Mouse (Mus musculus): ENCODE data around the gene Stx5a. TPM values are rescaled to one million over a fixed set of nuclear protein-coding genes. Genes with fewer than 3 reads are reported as not detected.
A peak's percentile ranks its signal among the peaks of the same experiment; 100 is the strongest.

Gene Stx5a
- polyA plus RNA-seq (2014; fragmentation: Nextera tagmentation; extraction: Ambion mirVana), result 97.6 and 103 TPM in 2 replicates

DNA sequence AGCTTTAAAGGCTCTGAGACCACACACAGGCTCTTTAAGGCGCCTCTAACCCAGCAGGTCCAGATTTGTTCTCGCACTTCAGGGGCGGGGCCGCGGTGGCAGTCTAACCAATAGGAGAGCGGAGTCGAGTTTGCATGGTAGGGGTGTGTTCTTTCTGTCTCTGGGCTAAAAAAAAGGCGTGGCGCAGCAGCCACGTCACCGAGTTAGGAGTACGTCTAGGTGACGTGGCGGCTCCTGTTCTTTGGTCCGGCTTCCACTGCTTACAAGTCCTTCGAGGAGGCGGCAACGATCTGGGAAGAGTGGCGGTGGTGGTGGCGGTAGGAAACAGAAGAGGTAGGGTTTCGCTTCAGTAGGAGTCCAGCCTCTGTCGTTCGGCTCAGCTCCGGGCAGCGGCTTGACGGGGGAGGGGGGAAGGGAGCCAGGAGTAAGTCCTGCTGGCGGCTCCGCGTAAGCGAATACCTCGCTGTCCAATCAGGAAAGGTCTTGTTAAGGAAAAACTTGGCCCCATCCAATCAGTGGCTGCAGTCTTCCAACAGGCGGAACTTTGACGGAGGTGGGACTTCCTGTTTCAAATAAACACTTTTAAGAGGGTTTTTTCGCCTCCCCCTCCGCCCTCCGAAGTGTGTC lies at the start of gene Stx5a:
Stx5a (plus strand) TSS at position 171 of the 627 bp plus-strand sequence.
- DNase-seq (ENCODE audit: low spot score), result peak; percentile 96
- H3K36me3 ChIP-seq (ENCODE audit: control insufficient read depth, insufficient read depth, low read length), result peaks cover 4% of the 10 kb centered on the region
- peak within 1 kb of the TSS; percentile 78 for H3K4me3 ChIP-seq (ENCODE audit: low read depth, low read length)
- peak within 1 kb of the TSS; percentile 96 for H3K4me2 ChIP-seq (ENCODE audit: low read depth)
- peak; percentile 97 for ATAC-seq (ENCODE audit: insufficient read depth, low FRiP score, low TSS enrichment)
- no peaks in the 10 kb centered on the region for H3K9me3 ChIP-seq (ENCODE audit: control insufficient read depth, low read length)
- peak within 1 kb of the TSS; percentile 86 for H3K27ac ChIP-seq (ENCODE audit: low read depth, low read length)
- no peaks in the 10 kb centered on the region for H3K27me3 ChIP-seq (ENCODE audit: control insufficient read depth, insufficient read depth, low read length)
- H3K9ac ChIP-seq (ENCODE audit: low read length), result peak within 1 kb of the TSS; percentile 85
- whole genome bisulfite sequencing, result 0% methylated on average over 36 of the region's 36 CpGs
- H3K4me1 ChIP-seq (ENCODE audit: control insufficient read depth, insufficient read depth, low read length), result peaks cover 13% of the 10 kb centered on the region; the same call in 1 of the 2 replicates

DNA sequence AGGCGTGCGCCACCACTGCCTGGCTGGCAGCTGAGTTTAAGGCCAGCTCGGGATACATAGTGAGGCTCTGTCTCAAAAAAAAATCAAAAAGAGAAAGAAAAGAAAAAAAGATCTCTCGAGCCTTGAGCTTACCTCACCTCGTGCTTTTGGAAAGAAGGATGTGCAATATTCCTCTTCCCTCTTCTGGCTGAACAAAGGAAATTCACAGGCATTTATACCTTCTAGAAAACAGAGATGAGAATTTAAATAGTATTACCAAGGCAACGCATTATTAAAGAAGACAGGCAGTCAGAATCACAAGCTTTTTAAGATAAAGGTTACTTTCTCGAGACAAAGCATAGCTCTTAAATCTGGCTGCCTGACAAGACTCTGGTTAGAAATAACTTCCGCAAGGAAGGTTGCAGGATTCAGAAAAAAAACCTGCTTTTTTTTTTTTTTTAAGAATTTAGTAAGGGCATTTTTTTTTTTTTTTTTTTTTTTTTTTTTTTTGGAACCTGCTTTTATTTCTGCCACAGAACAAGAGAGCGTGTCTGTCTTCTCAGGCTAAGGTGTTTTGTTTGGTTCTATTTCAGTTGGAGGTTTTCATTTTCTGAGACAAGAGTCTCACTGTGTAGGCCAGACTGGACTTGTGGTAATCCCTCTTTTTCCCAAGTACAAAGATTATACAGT lies 49.2 kb upstream of the Stx5a start:
- Histone ChIP-seq H3K4me2 (ENCODE audit: low read depth) (no peak overlapping the region), H3K36me3 (ENCODE audit: control insufficient read depth, insufficient read depth, low read length) (no peaks in the 10 kb centered on the region), H3K27me3 (ENCODE audit: control insufficient read depth, insufficient read depth, low read length) (no peaks in the 10 kb centered on the region), H3K4me1 (ENCODE audit: control insufficient read depth, insufficient read depth, low read length) (no peaks in the 10 kb centered on the region), H3K27ac (ENCODE audit: low read depth, low read length) (no peak overlapping the region), H3K9ac (ENCODE audit: low read length) (no peak overlapping the region), H3K9me3 (ENCODE audit: control insufficient read depth, low read length) (no peaks in the 10 kb centered on the region), H3K4me3 (ENCODE audit: low read depth, low read length) (no peak overlapping the region)
- no peak for ATAC-seq (ENCODE audit: insufficient read depth, low FRiP score, low TSS enrichment)
- no peak for DNase-seq (ENCODE audit: low spot score)
- WGBS, result 64% methylated on average over 9 of the region's 9 CpGs

DNA sequence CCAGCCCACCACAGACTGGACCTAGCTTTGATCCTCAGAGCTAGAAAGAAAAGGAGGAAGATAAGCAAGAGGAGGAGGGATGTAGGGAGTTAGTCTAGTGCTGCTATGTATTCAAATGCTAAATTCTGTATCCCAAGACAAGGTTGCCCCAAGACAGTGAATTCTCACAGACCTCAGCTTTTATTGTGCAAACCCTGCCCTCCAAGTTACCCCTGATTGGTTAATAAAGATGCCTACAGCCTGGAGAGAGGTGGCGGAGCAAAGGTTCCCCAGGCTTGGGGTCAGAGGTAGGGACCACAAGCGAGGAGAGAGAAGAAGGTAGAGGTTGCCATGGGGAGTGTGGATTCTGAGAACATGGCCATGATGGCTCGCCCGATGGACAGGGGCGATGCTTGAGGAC lies 48.5 kb upstream of the Stx5a start:
- ATAC-seq (ENCODE audit: insufficient read depth, low FRiP score, low TSS enrichment), result no peak
- 59% methylated on average over 5 of the region's 5 CpGs for WGBS
- no peak for DNase-seq (ENCODE audit: low spot score)
- no peak overlapping the region for H3K27ac ChIP-seq (ENCODE audit: low read depth, low read length)
- no peaks in the 10 kb centered on the region for H3K4me1 ChIP-seq (ENCODE audit: control insufficient read depth, insufficient read depth, low read length)
- no peaks in the 10 kb centered on the region for H3K27me3 ChIP-seq (ENCODE audit: control insufficient read depth, insufficient read depth, low read length)
- H3K4me2 ChIP-seq (ENCODE audit: low read depth), result no peak overlapping the region
- H3K9ac ChIP-seq (ENCODE audit: low read length), result no peak overlapping the region
- H3K4me3 ChIP-seq (ENCODE audit: low read depth, low read length), result no peak overlapping the region
- H3K9me3 ChIP-seq (ENCODE audit: control insufficient read depth, low read length), result no peaks in the 10 kb centered on the region
- no peaks in the 10 kb centered on the region for H3K36me3 ChIP-seq (ENCODE audit: control insufficient read depth, insufficient read depth, low read length)

DNA sequence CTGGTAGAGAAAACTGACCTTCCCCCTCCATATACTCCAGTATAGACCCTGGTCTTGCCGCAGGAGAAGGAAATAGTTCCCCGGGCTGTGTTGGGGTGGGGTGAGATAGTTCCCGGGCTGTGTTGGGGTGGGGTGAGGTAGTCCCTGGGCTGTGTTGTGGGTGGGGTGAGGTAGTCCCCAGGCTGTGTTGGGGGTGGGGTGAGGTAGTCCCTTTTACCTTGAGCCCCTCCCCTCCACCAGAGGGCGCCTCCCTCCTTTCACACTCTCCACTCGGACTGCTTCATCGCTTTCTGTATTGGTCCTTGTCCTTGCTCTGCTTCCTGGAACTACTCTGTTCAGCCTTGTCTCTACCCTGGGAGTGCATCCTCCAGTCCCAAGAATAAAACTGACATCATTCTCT lies 45.9 kb upstream of the Stx5a start:
- Histone ChIP-seq H3K27me3 (ENCODE audit: control insufficient read depth, insufficient read depth, low read length) (no peaks in the 10 kb centered on the region), H3K27ac (ENCODE audit: low read depth, low read length) (no peak overlapping the region), H3K9me3 (ENCODE audit: control insufficient read depth, low read length) (no peaks in the 10 kb centered on the region), H3K36me3 (ENCODE audit: control insufficient read depth, insufficient read depth, low read length) (no peaks in the 10 kb centered on the region), H3K4me1 (ENCODE audit: control insufficient read depth, insufficient read depth, low read length) (no peaks in the 10 kb centered on the region), H3K4me2 (ENCODE audit: low read depth) (no peak overlapping the region), H3K4me3 (ENCODE audit: low read depth, low read length) (no peak overlapping the region), H3K9ac (ENCODE audit: low read length) (no peak overlapping the region)
- WGBS, result 60% methylated on average over 6 of the region's 6 CpGs
- no peak for ATAC-seq (ENCODE audit: insufficient read depth, low FRiP score, low TSS enrichment)
- no peak for DNase-seq (ENCODE audit: low spot score)

DNA sequence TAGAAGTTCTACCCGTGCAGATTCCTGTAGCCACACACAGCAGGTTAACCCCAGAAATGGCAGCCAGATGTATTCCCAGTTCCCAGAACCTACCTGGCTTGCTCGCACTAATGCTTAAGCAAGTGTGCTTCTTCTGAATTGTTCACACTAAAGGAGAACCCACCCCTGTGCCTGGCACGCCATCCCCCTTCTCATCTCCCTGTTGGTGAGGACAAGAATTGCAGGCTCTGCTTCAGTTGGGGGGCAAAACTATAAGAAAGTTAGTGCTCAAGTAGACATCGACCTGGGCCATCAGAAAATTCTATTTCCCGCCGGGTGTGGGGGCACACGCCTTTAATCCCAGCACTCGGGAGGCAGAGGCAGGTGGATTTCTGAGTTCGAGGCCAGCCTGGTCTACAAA lies 41.6 kb upstream of the Stx5a start:
- H3K27ac ChIP-seq (ENCODE audit: low read depth, low read length), result no peak overlapping the region
- H3K4me1 ChIP-seq (ENCODE audit: control insufficient read depth, insufficient read depth, low read length), result no peaks in the 10 kb centered on the region
- no peak for ATAC-seq (ENCODE audit: insufficient read depth, low FRiP score, low TSS enrichment)
- no peaks in the 10 kb centered on the region for H3K27me3 ChIP-seq (ENCODE audit: control insufficient read depth, insufficient read depth, low read length)
- 79% methylated on average over 9 of the region's 9 CpGs for WGBS
- H3K9me3 ChIP-seq (ENCODE audit: control insufficient read depth, low read length), result no peaks in the 10 kb centered on the region
- H3K4me3 ChIP-seq (ENCODE audit: low read depth, low read length), result no peak overlapping the region
- no peak overlapping the region for H3K9ac ChIP-seq (ENCODE audit: low read length)
- H3K4me2 ChIP-seq (ENCODE audit: low read depth), result no peak overlapping the region
- DNase-seq (ENCODE audit: low spot score), result no peak
- H3K36me3 ChIP-seq (ENCODE audit: control insufficient read depth, insufficient read depth, low read length), result no peaks in the 10 kb centered on the region

DNA sequence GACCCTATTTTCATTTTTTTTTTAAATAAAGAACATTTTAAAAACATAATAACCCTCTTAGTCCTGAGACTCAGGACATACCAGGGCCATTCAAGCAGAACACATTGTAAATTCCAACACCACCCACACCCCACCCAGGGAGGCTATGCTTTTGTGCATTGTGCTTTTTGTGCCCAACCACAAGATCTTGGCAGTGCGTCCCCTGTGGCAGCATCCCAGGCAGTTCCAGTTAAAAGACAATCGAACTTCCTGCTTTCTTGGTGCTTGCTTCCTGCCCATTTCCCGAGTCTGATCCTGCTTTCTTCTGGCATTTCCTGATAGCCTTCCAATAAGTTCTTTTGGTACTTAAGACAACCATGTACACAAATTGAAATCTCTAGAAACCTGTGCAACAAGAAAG lies 38.8 kb upstream of the Stx5a start:
- no peak overlapping the region for H3K4me2 ChIP-seq (ENCODE audit: low read depth)
- peaks cover under 1% of the 10 kb centered on the region; the same call in 1 of the 2 replicates for H3K36me3 ChIP-seq (ENCODE audit: control insufficient read depth, insufficient read depth, low read length)
- H3K4me3 ChIP-seq (ENCODE audit: low read depth, low read length), result no peak overlapping the region
- H3K9ac ChIP-seq (ENCODE audit: low read length), result no peak overlapping the region
- H3K4me1 ChIP-seq (ENCODE audit: control insufficient read depth, insufficient read depth, low read length), result no peaks in the 10 kb centered on the region
- ATAC-seq (ENCODE audit: insufficient read depth, low FRiP score, low TSS enrichment) (no peak), DNase-seq (ENCODE audit: low spot score) (no peak)
- 68% methylated on average over 3 of the region's 3 CpGs for WGBS
- H3K27me3 ChIP-seq (ENCODE audit: control insufficient read depth, insufficient read depth, low read length), result no peaks in the 10 kb centered on the region
- no peaks in the 10 kb centered on the region for H3K9me3 ChIP-seq (ENCODE audit: control insufficient read depth, low read length)
- H3K27ac ChIP-seq (ENCODE audit: low read depth, low read length), result no peak overlapping the region

DNA sequence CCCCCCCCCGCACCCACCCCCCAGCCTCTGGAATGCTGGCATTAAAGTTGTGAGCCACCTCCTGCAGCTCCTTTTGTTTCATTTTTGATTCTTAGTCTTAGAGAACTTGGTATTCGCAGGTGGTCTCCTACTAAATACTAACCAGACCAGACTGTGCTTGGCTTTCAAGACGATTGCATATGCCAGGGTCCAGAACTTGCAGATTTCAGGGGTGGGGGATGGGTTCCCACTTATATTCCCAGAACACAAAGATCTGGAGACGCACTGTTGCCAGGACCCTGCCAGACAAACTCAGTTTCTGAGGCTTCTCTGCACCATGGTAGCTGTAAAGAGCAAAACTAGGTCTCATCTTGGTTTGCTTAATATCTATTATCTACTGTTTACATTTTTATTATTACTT lies 37.6 kb upstream of the Stx5a start:
- no peak overlapping the region for H3K4me3 ChIP-seq (ENCODE audit: low read depth, low read length)
- H3K27me3 ChIP-seq (ENCODE audit: control insufficient read depth, insufficient read depth, low read length), result no peaks in the 10 kb centered on the region
- no peak overlapping the region for H3K9ac ChIP-seq (ENCODE audit: low read length)
- WGBS, result 72% methylated on average over 3 of the region's 4 CpGs
- H3K4me1 ChIP-seq (ENCODE audit: control insufficient read depth, insufficient read depth, low read length), result no peaks in the 10 kb centered on the region
- no peak overlapping the region for H3K27ac ChIP-seq (ENCODE audit: low read depth, low read length)
- ATAC-seq (ENCODE audit: insufficient read depth, low FRiP score, low TSS enrichment) (no peak), DNase-seq (ENCODE audit: low spot score) (no peak)
- H3K36me3 ChIP-seq (ENCODE audit: control insufficient read depth, insufficient read depth, low read length), result peaks cover 11% of the 10 kb centered on the region
- no peak overlapping the region for H3K4me2 ChIP-seq (ENCODE audit: low read depth)
- no peaks in the 10 kb centered on the region for H3K9me3 ChIP-seq (ENCODE audit: control insufficient read depth, low read length)

DNA sequence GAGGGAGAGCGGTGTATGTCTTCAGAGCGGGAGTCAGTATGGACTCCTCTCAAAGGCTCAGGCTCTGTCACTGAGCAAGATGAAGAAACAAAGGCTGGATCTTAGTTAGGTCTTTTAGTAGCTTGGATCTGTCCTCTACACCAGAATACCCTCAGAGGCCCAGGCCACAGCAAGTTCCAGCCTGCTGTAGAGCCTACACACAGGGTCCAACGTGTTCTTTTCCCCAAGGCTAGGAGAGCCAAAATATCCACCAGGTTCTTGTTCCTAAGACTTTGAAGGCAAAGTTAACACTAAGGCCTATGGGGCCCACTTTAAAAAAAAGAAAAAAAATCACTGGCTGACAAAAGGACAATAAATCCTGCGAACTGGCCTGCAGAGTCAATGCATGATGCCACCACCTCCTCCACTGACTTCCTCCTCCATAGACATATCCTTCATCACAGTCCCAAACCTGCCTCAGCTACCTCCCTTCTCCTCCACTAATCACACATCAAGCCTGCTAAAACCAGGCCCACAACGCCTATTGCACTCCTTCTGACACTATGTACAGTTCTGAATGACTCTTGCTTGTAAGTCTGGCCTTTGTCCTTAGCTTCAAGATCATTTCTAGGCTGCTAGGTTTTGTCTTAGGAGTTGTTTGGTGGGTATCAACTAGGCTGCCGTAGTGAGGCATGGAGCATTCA lies 36.0 kb upstream of the Stx5a start:
- DNase-seq (ENCODE audit: low spot score) (no peak), ATAC-seq (ENCODE audit: insufficient read depth, low FRiP score, low TSS enrichment) (no peak)
- no peaks in the 10 kb centered on the region for H3K4me1 ChIP-seq (ENCODE audit: control insufficient read depth, insufficient read depth, low read length)
- no peak overlapping the region for H3K4me3 ChIP-seq (ENCODE audit: low read depth, low read length)
- H3K27me3 ChIP-seq (ENCODE audit: control insufficient read depth, insufficient read depth, low read length), result no peaks in the 10 kb centered on the region
- no peak overlapping the region for H3K4me2 ChIP-seq (ENCODE audit: low read depth)
- no peak overlapping the region for H3K27ac ChIP-seq (ENCODE audit: low read depth, low read length)
- 82% methylated on average over 6 of the region's 6 CpGs for WGBS
- H3K36me3 ChIP-seq (ENCODE audit: control insufficient read depth, insufficient read depth, low read length), result peaks cover 18% of the 10 kb centered on the region
- no peak overlapping the region for H3K9ac ChIP-seq (ENCODE audit: low read length)
- H3K9me3 ChIP-seq (ENCODE audit: control insufficient read depth, low read length), result no peaks in the 10 kb centered on the region

Measured in neural tube, embryonic 11.5 days (tissue).